Mouse (Mus musculus) hindbrain, postnatal 0 days (tissue): ENCODE results near the gene Serpinf2. TPM values are rescaled to one million over a fixed set of nuclear protein-coding genes. Genes with fewer than 3 reads are reported as not detected.

Source experiments
- ATAC-seq: fragments of 200-750 bp; cut with Nextera tagmentation; 2 replicates; pipeline ENCODE4 v1.8.0; 2017; ENCODE audit warnings: mild to moderate bottlenecking, moderate TSS enrichment, moderate library complexity
- DNase-seq: peaks from one replicate; pipeline ENCODE4 v3.0.0-alpha.2; 2015; ENCODE audit warnings: low spot score
- H3K27ac ChIP-seq: fragments of 300-500 bp; sonication (generic); 2 replicates; pipeline ENCODE4 v1.5.1; 2014; ENCODE audit warnings: mild to moderate bottlenecking
- H3K27me3 ChIP-seq: fragments of 300-500 bp; sonication (generic); 2 replicates; pipeline ENCODE4 v1.6.1; 2014; ENCODE audit warnings: low read length, mixed read lengths; ENCODE audit not compliant: insufficient read depth
- H3K36me3 ChIP-seq: fragments of 300-500 bp; sonication (generic); 2 replicates; pipeline ENCODE4 v1.6.1; 2014; ENCODE audit warnings: low read length, mixed read lengths; ENCODE audit not compliant: insufficient read depth
- H3K4me1 ChIP-seq: fragments of 300-500 bp; sonication (generic); 2 replicates; pipeline ENCODE4 v1.6.1; 2014; ENCODE audit warnings: antibody characterized with exemption, low read length, mixed read lengths; ENCODE audit not compliant: insufficient read depth
- H3K4me2 ChIP-seq: fragments of 300-500 bp; sonication (generic); 2 replicates; pipeline ENCODE4 v1.6.1; 2014; ENCODE audit warnings: low read depth, mild to moderate bottlenecking, low read length, moderate library complexity, mixed read lengths
- H3K4me3 ChIP-seq: fragments of 300-500 bp; sonication (generic); 2 replicates; pipeline ENCODE4 v1.5.1; 2014; ENCODE audit warnings: low read length
- H3K9ac ChIP-seq: fragments of 300-500 bp; sonication (generic); replicated peaks from 2 replicates; pipeline ENCODE4 v1.6.1; 2014; ENCODE audit warnings: mild to moderate bottlenecking, low read length, moderate library complexity, mixed read lengths
- H3K9me3 ChIP-seq: fragments of 300-500 bp; sonication (generic); 2 replicates; pipeline ENCODE4 v1.6.1; 2016; ENCODE audit warnings: low read length, mixed read lengths
- CTCF ChIP-seq: IDR thresholded peaks from 2 replicates; pipeline ENCODE4 v1.5.1; 2016; ENCODE audit warnings: antibody characterized with exemption, control low read depth, low read depth
- WGBS: fragments of 180-500 bp; shearing (Covaris S2); extraction: QIAGEN DNeasy Blood & Tissue Kit; methylation state at CpG from one replicate; pipeline ENCODE4 v1.1.7; 2014; 5-methylcytosine and 5-hydroxymethylcytosine counted together
- polyA plus RNA-seq: library from polyadenylated mRNA; unstranded; fragments of >200 nt; fragmentation: Nextera tagmentation; extraction: Ambion mirVana; gene quantifications from 2 replicates; pipeline ENCODE4 v1.2.1, GENCODE M21; 2015
- total RNA-seq: library from RNA; depleted of rRNA; stranded (reverse); fragments of >200 nt; gene quantifications from 2 replicates; pipeline ENCODE4 v1.2.3, GENCODE M21; 2014

The Serpinf2 gene
- total and polyA plus RNA-seq, 2 experiments from 2014 or later, result 0.05 TPM; not detected in 1

- Histone ChIP-seq H3K27ac (no peak overlapping the region), H3K27me3 (no peaks in the 10 kb centered on the region), H3K4me3 (no peak overlapping the region), H3K9ac (no peak overlapping the region), H3K36me3 (peaks cover 24% of the 10 kb centered on the region; the same call in 1 of the 2 replicates), H3K9me3 (no peaks in the 10 kb centered on the region), H3K4me1 (peaks cover 2% of the 10 kb centered on the region; the same call in 1 of the 2 replicates), H3K4me2 (no peak overlapping the region)
- DNase-seq (no peak), ATAC-seq (no peak)
- TF ChIP-seq CTCF, result no peak
- WGBS, result 82% methylated on average over 3 of the region's 3 CpGs
These were observed 9.2 kb upstream of the Serpinf2 start for GRCm38 (mm10) chr11:75448575-75448974.

DNA sequence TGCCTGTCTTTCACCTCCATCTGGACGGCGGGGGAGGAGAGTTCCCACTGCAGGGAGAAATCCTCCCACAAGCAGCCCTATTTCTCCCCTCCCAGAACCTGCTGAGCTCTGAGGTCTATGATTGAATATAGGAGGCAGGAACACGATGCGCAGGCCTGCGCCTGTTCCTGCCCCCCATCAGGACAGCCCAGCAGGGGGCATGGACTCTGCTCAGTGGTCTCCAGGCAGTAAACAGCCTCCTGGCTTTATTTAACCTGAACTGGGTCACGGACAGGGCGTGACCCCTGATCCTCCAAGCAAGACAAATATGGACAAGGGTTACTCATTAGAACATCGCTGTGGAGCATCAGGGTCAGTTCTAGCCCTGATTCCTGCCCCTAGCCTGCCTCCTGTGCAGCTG is 4.3 kb upstream of the Serpinf2 start:
- peaks cover 27% of the 10 kb centered on the region for H3K36me3 ChIP-seq
- H3K27ac ChIP-seq, result no peak overlapping the region
- no peak overlapping the region for H3K9ac ChIP-seq
- H3K4me2 ChIP-seq, result no peak overlapping the region
- no peaks in the 10 kb centered on the region for H3K9me3 ChIP-seq
- 49% methylated on average over 8 of the region's 8 CpGs for WGBS
- no peaks in the 10 kb centered on the region for H3K4me1 ChIP-seq
- no peaks in the 10 kb centered on the region for H3K27me3 ChIP-seq
- no peak for DNase-seq
- no peak overlapping the region for H3K4me3 ChIP-seq
- TF ChIP-seq CTCF, result no peak
- no peak for ATAC-seq

- H3K4me2 ChIP-seq, result no peak overlapping the region
- peak; percentile 53 for DNase-seq
- no peak overlapping the region for H3K4me3 ChIP-seq
- TF ChIP-seq CTCF, result no peak
- no peak overlapping the region for H3K9ac ChIP-seq
- H3K4me1 ChIP-seq, result no peaks in the 10 kb centered on the region
- no peak overlapping the region for H3K27ac ChIP-seq
- peaks cover 10% of the 10 kb centered on the region for H3K36me3 ChIP-seq
- WGBS, result 56% methylated on average over 16 of the region's 16 CpGs
- H3K27me3 ChIP-seq, result no peaks in the 10 kb centered on the region
- H3K9me3 ChIP-seq, result no peaks in the 10 kb centered on the region
- no peak for ATAC-seq
These were observed 2.2 kb upstream of the Serpinf2 start for GRCm38 (mm10) chr11:75441601-75442000.

GRCm38 (mm10) chr11:75441034-75441433 is 1.6 kb upstream of the Serpinf2 start:
- H3K9me3 ChIP-seq, result no peaks in the 10 kb centered on the region
- no peak overlapping the region for H3K27ac ChIP-seq
- H3K4me3 ChIP-seq, result no peak overlapping the region
- no peak for ATAC-seq
- H3K4me2 ChIP-seq, result no peak overlapping the region
- no peak for TF ChIP-seq CTCF
- H3K36me3 ChIP-seq, result peaks cover 9% of the 10 kb centered on the region
- no peak overlapping the region for H3K9ac ChIP-seq
- no peaks in the 10 kb centered on the region for H3K4me1 ChIP-seq
- no peak for DNase-seq
- no peaks in the 10 kb centered on the region for H3K27me3 ChIP-seq
- WGBS, result 81% methylated on average over 7 of the region's 7 CpGs

DNA sequence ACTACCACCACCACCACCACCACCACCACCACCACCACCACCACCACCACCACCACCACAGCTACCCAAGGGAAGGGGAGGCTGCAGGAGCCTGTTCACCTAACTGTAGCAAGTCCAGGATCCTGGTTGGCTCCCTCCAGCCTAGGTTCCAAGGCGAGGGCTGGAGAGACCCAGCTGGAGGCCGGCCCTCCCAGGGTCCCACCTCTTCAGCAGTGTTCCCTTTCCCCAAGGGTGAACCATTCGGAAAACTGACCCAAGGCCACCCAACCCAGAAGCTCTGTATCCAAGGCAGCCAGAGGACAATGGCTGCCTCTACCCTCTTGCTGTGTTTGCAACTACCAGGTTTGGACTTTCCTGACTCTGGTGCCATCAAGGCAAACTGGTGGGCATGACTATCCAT is 560 bp upstream of the Serpinf2 start:
- 98% methylated on average over 3 of the region's 3 CpGs for WGBS
- Histone ChIP-seq H3K4me2 (no peak overlapping the region), H3K27ac (no peak overlapping the region), H3K9me3 (no peaks in the 10 kb centered on the region), H3K4me1 (no peaks in the 10 kb centered on the region), H3K4me3 (no peak overlapping the region), H3K9ac (no peak overlapping the region), H3K36me3 (peaks cover 9% of the 10 kb centered on the region), H3K27me3 (no peaks in the 10 kb centered on the region)
- TF ChIP-seq CTCF, result no peak
- ATAC-seq, result no peak
- no peak for DNase-seq

GRCm38 (mm10) chr11:75438804-75439203 is 587 bp downstream of the Serpinf2 start:
- H3K27ac ChIP-seq, result no peak overlapping the region
- TF ChIP-seq CTCF, result no peak

DNA sequence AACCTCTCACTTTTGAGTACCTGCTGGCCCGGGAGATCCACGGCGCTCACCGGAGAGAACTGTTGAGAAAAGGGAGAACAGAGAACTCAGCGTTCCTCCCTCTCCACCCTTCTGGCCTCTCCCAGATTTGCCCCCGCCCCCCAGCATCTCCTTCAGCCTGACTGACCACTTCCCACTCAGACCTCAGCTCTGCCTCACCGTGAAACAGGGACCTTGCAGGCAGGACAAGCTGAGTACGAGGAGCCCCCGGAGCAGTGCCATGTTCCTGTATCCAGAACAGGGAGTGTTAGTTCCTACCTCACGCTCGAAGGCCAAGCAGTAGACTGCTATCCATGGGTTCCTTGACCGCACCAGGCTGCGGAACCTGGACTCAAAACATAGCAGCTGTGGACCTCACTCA is 1.2 kb downstream of the Serpinf2 start:
- Histone ChIP-seq H3K4me1 (no peaks in the 10 kb centered on the region), H3K9me3 (no peaks in the 10 kb centered on the region), H3K27ac (no peak overlapping the region), H3K4me2 (no peak overlapping the region), H3K4me3 (no peak overlapping the region), H3K27me3 (no peaks in the 10 kb centered on the region), H3K9ac (no peak overlapping the region), H3K36me3 (peaks cover 9% of the 10 kb centered on the region)
- WGBS, result 83% methylated on average over 13 of the region's 13 CpGs
- DNase-seq (no peak), ATAC-seq (no peak)
- no peak for TF ChIP-seq CTCF

More at GRCm38 (mm10) chr11:75438804-75439203, 587 bp downstream of the Serpinf2 start:
- H3K27me3 ChIP-seq, result no peaks in the 10 kb centered on the region
- ATAC-seq (no peak), DNase-seq (no peak)
- no peaks in the 10 kb centered on the region for H3K4me1 ChIP-seq
- peaks cover 9% of the 10 kb centered on the region for H3K36me3 ChIP-seq
- no peak overlapping the region for H3K9ac ChIP-seq
- no peak overlapping the region for H3K4me3 ChIP-seq
- 89% methylated on average over 3 of the region's 3 CpGs for WGBS
- H3K9me3 ChIP-seq, result no peaks in the 10 kb centered on the region
- H3K4me2 ChIP-seq, result no peak overlapping the region
